Mouse (Mus musculus) macrophage (primary cell): ENCODE measurements around the gene Zmpste24. TPM values are rescaled to one million over a fixed set of nuclear protein-coding genes. Genes with fewer than 3 reads are reported as not detected.
A peak's percentile ranks its signal among the peaks of the same experiment; 100 is the strongest.

ENCODE experiments used
- H3K27ac ChIP-seq: fragments of 350-480 bp; formaldehyde crosslinking; 2 replicates; pipeline ENCODE4 v1.9.0; 2021
- H3K36me3 ChIP-seq: fragments of 350-480 bp; formaldehyde crosslinking; 2 replicates; pipeline ENCODE4 v1.9.0; 2021; ENCODE audit errors: inconsistent target
- H3K4me3 ChIP-seq: fragments of 350-480 bp; formaldehyde crosslinking; 2 replicates; pipeline ENCODE4 v1.9.0; 2021; ENCODE audit errors: inconsistent target
- H3K79me2 ChIP-seq: fragments of 350-480 bp; formaldehyde crosslinking; 2 replicates; pipeline ENCODE4 v1.9.0; 2021; ENCODE audit errors: inconsistent target
- WGBS: methylation state at CpG from one replicate; pipeline ENCODE4 v1.1.7; 2026; ENCODE audit warnings: inconsistent platforms; ENCODE audit not compliant: missing documents; 5-methylcytosine and 5-hydroxymethylcytosine counted together
- polyA plus RNA-seq: library from polyadenylated mRNA; stranded (reverse); fragments of 250-400 nt; gene quantifications from 3 replicates; pipeline ENCODE4 v1.2.4, GENCODE M21; 2018; ENCODE audit warnings: inconsistent platforms

The Zmpste24 gene
- polyA plus RNA-seq, 1 experiment from 2014 or later = 39.3 TPM

GRCm38 (mm10) chr4:121020040-121020790 is 77.8 kb downstream of the Zmpste24 start:
- H3K27ac ChIP-seq = no peak overlapping the region
- peaks cover 16% of the 10 kb centered on the region for H3K79me2 ChIP-seq
- H3K4me3 ChIP-seq = no peak overlapping the region
- H3K36me3 ChIP-seq = no peaks in the 10 kb centered on the region
- 89% methylated on average over 10 of the region's 10 CpGs for WGBS

- Histone ChIP-seq H3K4me3 (no peak overlapping the region), H3K79me2 (peaks cover 35% of the 10 kb centered on the region), H3K27ac (no peak overlapping the region), H3K36me3 (no peaks in the 10 kb centered on the region)
- 21% methylated on average over 3 of the region's 3 CpGs for WGBS
These were observed 79.8 kb downstream of the Zmpste24 start for GRCm38 (mm10) chr4:121018250-121018649.

GRCm38 (mm10) chr4:121016928-121017657 is 80.9 kb downstream of the Zmpste24 start, which contains the start of gene Smap2:
Gene Smap2, minus strand, starts transcription at chr4:121017247.
- Histone ChIP-seq H3K36me3 (no peaks in the 10 kb centered on the region), H3K4me3 (peak within 1 kb of the TSS; percentile 64), H3K79me2 (peaks cover 47% of the 10 kb centered on the region), H3K27ac (peak within 1 kb of the TSS; percentile 46)
- 2% methylated on average over 34 of the region's 48 CpGs for WGBS

GRCm38 (mm10) chr4:121016021-121016898 is 81.8 kb downstream of the Zmpste24 start:
- peaks cover 55% of the 10 kb centered on the region for H3K79me2 ChIP-seq
- under 1% methylated on average over 40 of the region's 40 CpGs for WGBS
- no peaks in the 10 kb centered on the region for H3K36me3 ChIP-seq
- peak overlapping the region; percentile 64 for H3K4me3 ChIP-seq
- H3K27ac ChIP-seq = peak overlapping the region; percentile 46

DNA sequence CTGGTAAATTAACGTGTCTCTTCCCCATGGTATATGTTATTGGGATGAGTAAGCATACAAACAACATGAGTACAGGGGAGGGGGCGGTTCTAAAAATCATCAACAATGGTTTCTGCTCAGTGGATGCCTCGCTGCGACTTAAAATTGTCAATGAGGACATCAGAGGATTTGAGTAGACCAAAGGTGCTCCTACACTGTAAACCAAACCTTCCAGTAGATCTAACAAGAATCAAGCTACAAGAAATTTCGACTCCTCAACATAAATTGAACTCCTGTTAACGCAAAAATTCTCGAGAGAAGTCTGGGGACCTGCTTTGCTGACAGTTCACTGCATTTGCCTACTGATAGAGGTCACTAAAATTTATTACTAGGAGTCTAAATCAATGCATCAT is 82.8 kb downstream of the Zmpste24 start:
- H3K27ac ChIP-seq = peak overlapping the region; percentile 46
- 37% methylated on average over 7 of the region's 7 CpGs for WGBS

GRCm38 (mm10) chr4:121014594-121015267 is 83.3 kb downstream of the Zmpste24 start:
- Histone ChIP-seq H3K27ac (peak overlapping the region; percentile 46), H3K36me3 (no peaks in the 10 kb centered on the region), H3K4me3 (no peak overlapping the region; the same call in 1 of the 2 replicates), H3K79me2 (peaks cover 71% of the 10 kb centered on the region)
- 17% methylated on average over 10 of the region's 10 CpGs for WGBS

More for the DNA sequence above, 82.8 kb downstream of the Zmpste24 start:
- Histone ChIP-seq H3K36me3 (no peaks in the 10 kb centered on the region), H3K4me3 (peak overlapping the region; percentile 64), H3K79me2 (peaks cover 65% of the 10 kb centered on the region)

- H3K36me3 ChIP-seq = no peaks in the 10 kb centered on the region
- 38% methylated on average over 5 of the region's 11 CpGs for WGBS
- H3K27ac ChIP-seq = peak overlapping the region; percentile 80
- peaks cover 97% of the 10 kb centered on the region for H3K79me2 ChIP-seq
- no peak overlapping the region for H3K4me3 ChIP-seq
These were observed 87.1 kb downstream of the Zmpste24 start for GRCm38 (mm10) chr4:121010770-121011549.

Other genes with a start within 250 kb of the Zmpste24 start
- 0.49 to 0.67 TPM (median 0.54 TPM) in 3 replicates for gene Rims3, start 243.4 kb downstream of the Zmpste24 start, polyA plus RNA-seq
- 14.3 to 16.1 TPM (median 15.1 TPM) in 3 replicates for gene Exo5, start 173.2 kb downstream of the Zmpste24 start, polyA plus RNA-seq
- gene Zfp69, start 146.5 kb downstream of the Zmpste24 start, polyA plus RNA-seq = 0.46 to 0.93 TPM (median 0.59 TPM) in 3 replicates
- 87.2 to 154 TPM (median 91.9 TPM) in 3 replicates for gene Smap2, start 81.0 kb downstream of the Zmpste24 start, polyA plus RNA-seq
- 0.04 TPM in 1 of 3 replicates, not detected in the others for gene Col9a2, start 58.9 kb downstream of the Zmpste24 start, polyA plus RNA-seq
- gene Tmco2, start 11.0 kb upstream of the Zmpste24 start, polyA plus RNA-seq = not detected in 3 replicates
- 7.5 to 9.6 TPM (median 8.1 TPM) in 3 replicates for gene Rlf, start 116.8 kb upstream of the Zmpste24 start, polyA plus RNA-seq
- gene Gm12888, start 226.7 kb upstream of the Zmpste24 start, polyA plus RNA-seq = not detected in 3 replicates